Mouse (Mus musculus) olfactory bulb, adult 2 months (tissue): Measurements from ENCODE around the gene Jup.

Source experiments
- CTCF ChIP-seq: fragments of 200-500 bp; IDR thresholded peaks from 2 replicates; pipeline ENCODE4 v1.5.1; 2012; ENCODE audit warnings: low read depth, mild to moderate bottlenecking, low read length, moderate library complexity; ENCODE audit not compliant: insufficient read depth
- POLR2A ChIP-seq: fragments of 200-500 bp; IDR thresholded peaks from 2 replicates; pipeline ENCODE4 v1.6.1; 2012; ENCODE audit warnings: mild to moderate bottlenecking, low read depth, low read length, moderate library complexity; ENCODE audit not compliant: insufficient read depth

- no peak for TF ChIP-seq CTCF
- no peak for TF ChIP-seq POLR2A
Measured at GRCm38 (mm10) chr11:100399320-100399719, 1.8 kb upstream of the Jup start.
